Mouse (Mus musculus): Measurements from ENCODE around the gene Fam69b.

DNA sequence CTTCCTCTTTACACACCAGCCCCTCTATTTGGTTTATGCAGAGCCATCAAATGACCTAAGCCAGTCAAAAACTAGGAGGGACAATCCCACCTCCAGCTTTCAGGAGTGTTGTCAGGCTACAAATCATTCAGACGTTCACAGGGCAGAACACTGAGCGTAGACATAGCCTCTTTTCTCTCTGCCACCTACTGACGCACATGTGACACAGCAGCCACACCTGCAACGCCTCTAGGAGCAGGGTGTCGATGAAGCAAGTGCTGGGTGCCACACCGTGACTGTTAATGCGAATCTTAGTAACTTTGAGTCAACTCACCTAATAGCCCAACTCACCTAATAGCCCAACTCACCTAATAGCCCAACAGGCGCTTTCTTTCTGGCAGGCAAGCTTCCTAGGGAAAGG is 10.8 kb downstream of the Fam69b start:
- TF ChIP-seq CTCF (IDR thresholded peaks at IDR 0.05; ENCODE audit: low read depth, low read length) (peak; percentile 77), POLR2A (IDR thresholded peaks at IDR 0.05; ENCODE audit: extremely low read depth, insufficient read depth, low read length) (no peak)

Data from liver, adult 2 months (tissue).